Mouse (Mus musculus): ENCODE results near the gene Htr1d.

DNA sequence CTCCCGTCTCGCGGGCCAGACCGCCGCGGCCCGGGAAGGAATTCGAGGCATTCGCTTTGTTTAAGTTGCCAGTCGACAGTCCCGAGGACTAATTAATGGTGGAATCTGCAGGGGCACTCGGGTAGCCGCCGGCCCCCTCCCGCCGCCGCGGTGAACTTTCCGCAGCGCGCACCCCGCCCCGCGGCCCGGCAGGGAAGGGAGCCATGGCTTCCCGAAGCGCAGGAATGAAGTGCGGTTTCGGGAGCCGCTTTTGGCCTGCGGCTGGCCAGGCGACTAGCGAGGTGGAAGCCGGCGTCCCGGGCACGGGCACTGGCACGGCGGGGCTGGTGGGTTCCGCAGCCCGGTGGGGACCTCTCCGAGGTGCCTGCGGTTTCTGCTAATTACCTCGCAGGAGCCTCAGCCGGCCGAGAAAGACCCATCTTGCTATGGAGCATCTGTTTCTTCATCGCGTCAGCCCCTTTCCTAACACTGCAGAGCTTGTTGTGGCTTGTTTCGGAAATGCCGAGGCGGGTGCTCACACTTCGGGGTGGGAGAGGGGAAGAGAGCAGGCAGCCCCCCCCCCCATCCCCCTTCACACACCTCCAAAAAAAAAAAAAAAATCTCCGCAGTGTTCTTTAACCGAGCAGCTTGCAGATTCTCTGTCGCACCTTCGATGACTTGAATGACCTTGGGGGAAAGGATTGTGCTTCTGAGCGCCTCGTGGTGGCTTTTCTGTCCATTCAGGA, 47.2 kb downstream of the Htr1d start:
- TF ChIP-seq CTCF (IDR thresholded peaks at IDR 0.05; ENCODE audit: insufficient read depth, low read depth, low read length) (no peak), POLR2A (IDR thresholded peaks at IDR 0.05; ENCODE audit: insufficient read depth, low read depth, low read length) (peak; percentile 38; the same call in 1 of the 2 replicates)

Measured in olfactory bulb, adult 2 months (tissue).